Mouse (Mus musculus): Measurements from ENCODE around the gene Trex1.
A peak's percentile ranks its signal among the peaks of the same experiment; 100 is the strongest.

The Trex1 gene

DNA sequence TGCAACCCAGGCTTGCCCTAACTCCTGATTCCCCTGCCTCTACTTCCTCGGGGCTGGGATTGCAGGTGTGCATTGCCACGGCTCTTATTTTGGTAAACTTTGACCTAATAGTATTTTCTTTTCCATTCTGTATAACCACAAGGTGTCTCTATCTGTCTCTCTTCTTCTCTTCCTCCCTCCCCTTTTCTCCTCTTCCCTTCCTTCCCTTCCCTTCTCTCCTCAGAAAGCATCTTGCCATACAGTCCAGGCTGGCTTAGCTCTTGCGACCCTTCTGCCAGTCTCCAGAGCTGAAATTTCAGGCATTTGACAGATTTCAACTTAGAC is 8.9 kb downstream of the Trex1 start:
- no peak for DNase-seq

GRCm38 (mm10) chr9:109049996-109050673 is 9.4 kb downstream of the Trex1 start:
- DNase-seq = no peak

GRCm38 (mm10) chr9:109049316-109049715 is 10.2 kb downstream of the Trex1 start:
- no peak for DNase-seq

GRCm38 (mm10) chr9:109046306-109046705 is 13.2 kb downstream of the Trex1 start:
- peak; percentile 84 for DNase-seq

GRCm38 (mm10) chr9:109041351-109041750 is 18.2 kb downstream of the Trex1 start:
- DNase-seq = no peak

GRCm38 (mm10) chr9:109040906-109041305 is 18.6 kb downstream of the Trex1 start:
- peak; percentile 77 for DNase-seq

- no peak for DNase-seq
These were observed 19.3 kb downstream of the Trex1 start for GRCm38 (mm10) chr9:109040216-109040615.

DNA sequence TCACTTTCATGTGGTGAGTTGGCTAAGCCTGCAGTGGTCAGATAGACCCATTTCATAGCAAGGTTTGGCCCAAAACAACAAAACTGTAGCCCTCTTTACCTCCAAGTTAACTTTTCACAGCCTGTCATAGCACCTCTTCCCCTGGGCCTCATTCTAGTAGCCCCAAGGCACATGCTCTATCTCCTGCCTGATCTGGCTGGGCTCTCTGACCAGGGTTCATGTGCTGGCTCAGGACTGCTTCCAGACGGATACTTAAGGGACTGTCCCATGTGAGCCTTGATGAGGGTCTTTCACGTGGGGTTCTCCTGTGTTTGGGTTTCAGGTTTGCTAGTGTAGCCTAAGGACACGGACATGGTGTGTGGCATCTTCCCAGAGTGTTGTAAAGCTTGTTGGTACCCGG is 19.9 kb downstream of the Trex1 start:
- DNase-seq = no peak

DNA sequence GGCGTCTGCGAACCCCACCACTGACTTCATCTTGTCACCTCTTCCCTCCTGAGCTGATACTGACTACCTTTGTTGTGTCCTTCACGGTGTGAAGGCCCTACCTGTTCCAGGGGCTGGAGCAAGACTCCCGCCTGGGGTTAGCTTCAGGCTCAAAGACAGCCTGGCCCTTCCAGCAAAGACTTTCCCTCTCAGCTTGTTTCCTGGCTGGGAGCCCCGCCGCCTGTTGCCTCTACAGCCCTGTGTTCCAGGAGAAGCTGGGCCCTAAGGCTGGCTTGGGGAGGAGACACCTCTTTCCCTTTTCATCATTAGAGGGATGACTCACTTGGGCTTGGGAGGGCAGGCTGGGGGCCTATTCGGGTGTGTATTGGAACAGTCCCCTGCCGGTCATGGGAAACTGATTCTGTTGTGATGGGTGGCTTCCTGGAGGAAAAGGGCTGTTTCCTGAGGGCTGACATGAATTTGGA is 20.6 kb downstream of the Trex1 start:
- peak; percentile 87 for DNase-seq

- peak; percentile 90 for DNase-seq
These were observed 21.2 kb downstream of the Trex1 start, which contains the start of gene Shisa5 for GRCm38 (mm10) chr9:109038086-109038895. Gene Shisa5 (plus strand): TSS chr9:109038565.

- no peak for DNase-seq
These were observed 27.1 kb downstream of the Trex1 start for GRCm38 (mm10) chr9:109032435-109032834.

DNA sequence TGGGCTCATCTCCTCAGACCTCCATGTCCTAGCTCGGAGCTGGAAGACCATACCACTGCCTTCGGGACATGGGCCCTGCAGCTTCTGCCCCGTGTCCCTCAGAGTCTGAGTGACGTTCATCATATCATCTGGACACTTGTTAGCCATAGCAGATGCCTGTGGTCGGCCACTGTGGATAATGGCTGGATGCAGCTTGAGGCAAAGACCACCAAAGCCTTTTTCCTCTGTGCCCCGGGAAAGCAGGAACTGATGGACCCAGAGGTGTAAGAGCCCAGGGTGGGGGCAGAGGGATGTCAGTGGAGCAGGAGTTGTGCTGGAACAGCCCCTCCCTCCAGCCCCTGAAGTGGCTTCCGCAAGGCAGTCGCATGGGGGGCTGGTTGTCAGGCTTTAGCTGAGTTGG is 27.8 kb downstream of the Trex1 start:
- DNase-seq = no peak

GRCm38 (mm10) chr9:109031001-109031400 is 28.5 kb downstream of the Trex1 start:
- DNase-seq = no peak

DNA sequence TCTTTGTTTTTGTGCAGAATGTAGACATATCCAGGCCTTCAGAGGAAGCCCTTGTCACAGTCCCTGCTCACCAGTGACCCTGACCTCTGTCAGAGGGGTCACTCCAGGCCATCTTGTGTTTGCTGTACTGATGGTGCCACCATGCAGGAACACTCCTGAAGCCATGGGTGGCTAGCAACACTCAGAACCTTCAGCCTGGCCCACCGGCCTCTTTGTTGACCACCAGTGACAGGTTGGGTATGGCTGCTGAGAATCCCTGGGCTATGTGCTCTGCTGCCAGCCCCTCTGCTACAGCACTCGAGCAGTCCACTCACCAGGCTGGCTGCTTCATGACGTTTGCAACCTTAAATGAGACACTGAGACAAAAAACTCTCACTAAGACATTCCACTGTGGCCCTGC is 29.2 kb downstream of the Trex1 start:
- DNase-seq = no peak

GRCm38 (mm10) chr9:109028919-109029318 is 30.6 kb downstream of the Trex1 start:
- no peak for DNase-seq

GRCm38 (mm10) chr9:109028421-109028820 is 31.1 kb downstream of the Trex1 start:
- no peak for DNase-seq

GRCm38 (mm10) chr9:109027521-109027920 is 32.0 kb downstream of the Trex1 start:
- DNase-seq = no peak

- DNase-seq = peak; percentile 58
These were observed 36.5 kb downstream of the Trex1 start for GRCm38 (mm10) chr9:109022866-109023685.

GRCm38 (mm10) chr9:109021428-109021827 is 38.1 kb downstream of the Trex1 start:
- DNase-seq = peak; percentile 54

DNA sequence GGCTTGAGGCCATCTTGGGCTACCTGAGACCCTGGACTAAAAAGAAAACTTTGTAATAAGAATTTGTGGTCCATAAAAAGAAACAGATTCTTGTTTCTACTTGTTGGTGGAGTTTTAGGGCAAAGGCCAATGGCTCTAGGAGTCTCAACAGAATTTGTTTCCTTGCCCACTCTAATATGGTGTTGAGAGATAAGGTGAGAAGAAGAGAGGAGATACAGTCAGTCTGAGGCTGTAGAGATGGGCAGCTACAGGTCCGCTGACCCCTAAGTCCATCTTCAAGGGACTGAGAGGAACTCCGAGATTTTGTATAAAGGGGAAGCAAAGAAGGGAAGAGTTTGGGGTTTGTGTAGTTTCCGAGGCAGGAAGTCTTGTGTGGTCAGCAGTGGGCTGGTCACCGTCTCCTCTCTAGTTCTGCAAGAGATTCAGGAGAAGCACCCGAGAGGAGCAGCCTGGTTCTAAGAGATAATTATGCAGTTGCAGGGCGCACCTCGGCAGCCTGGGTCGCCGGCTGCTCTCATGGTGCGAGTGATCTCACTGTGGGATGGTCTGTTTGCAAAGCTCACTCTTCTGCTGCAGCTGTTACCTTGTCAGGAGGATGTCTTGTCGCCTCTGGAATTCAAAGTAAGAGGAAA is 42.4 kb downstream of the Trex1 start:
- DNase-seq = peak; percentile 49

- no peak for DNase-seq
These were observed 44.1 kb downstream of the Trex1 start for GRCm38 (mm10) chr9:109015397-109015796.

DNA sequence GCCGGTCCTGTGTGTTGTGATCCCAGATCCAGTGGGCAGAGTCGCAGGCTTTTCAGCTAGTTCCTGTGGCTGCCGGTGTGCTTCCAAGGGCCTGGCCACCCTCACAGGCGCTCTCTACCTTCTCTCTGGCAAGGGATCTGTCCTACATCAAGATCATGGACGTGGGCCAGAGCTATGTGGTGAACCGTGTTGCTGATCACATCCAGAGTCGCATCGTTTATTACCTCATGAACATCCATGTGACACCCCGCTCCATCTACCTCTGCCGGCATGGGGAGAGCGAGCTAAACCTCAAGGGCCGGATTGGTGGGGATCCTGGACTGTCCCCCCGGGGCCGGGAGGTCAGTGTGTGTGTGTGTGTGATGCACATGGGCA is 49.2 kb downstream of the Trex1 start:
- DNase-seq = no peak

Measured in lung, postnatal 36 days (tissue).